Mouse (Mus musculus): ENCODE measurements around the gene Rin3. TPM values are rescaled to one million over a fixed set of nuclear protein-coding genes. Genes with fewer than 3 reads are reported as not detected.
A peak's percentile ranks its signal among the peaks of the same experiment; 100 is the strongest.

Rin3 gene
- polyA plus RNA-seq, 1 experiment from 2014 or later = 7.0 TPM

DNA sequence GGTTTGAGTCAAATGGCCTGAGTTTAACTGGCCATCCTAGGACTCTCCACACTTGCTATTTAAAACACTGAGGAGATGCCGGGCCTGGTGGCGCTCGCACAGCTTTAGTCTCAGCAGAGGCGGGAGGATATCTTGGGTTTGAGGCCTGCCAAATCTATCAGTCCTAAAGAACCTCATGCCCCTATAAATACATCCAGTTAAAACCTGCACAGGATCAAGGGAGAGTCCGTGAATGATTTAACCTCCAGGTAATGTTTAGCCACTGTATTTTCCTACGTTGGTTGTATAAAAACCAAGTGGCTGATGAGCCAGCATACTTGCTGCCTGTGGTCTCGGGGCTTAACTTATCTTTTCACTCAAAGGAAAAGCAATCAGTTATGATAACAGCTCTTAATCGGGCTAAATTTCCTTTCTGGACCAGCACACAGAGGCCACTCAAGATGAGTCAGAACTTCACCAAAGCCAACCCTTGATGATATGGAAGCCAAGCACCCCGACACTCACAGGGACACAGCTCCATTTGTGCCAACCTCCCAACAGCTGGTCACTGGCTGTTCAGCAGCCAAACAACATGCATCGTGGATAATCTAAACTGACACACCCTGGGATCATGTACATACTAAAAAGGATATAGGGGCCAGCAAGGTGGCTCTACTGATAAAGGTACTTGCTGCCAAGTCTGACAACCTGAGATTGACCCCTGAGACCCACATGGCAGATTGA lies 137.5 kb downstream of the Rin3 start:
- DNase-seq (ENCODE audit: low spot score) = no peak

GRCm38 (mm10) chr12:102422065-102422464 lies 139.2 kb downstream of the Rin3 start:
- no peak for DNase-seq (ENCODE audit: low spot score)

- no peak for DNase-seq (ENCODE audit: low spot score)
These were observed 139.9 kb downstream of the Rin3 start for GRCm38 (mm10) chr12:102422623-102423320.

- no peak for DNase-seq (ENCODE audit: low spot score)
These were observed 140.8 kb downstream of the Rin3 start for GRCm38 (mm10) chr12:102423625-102424024.

- no peak for DNase-seq (ENCODE audit: low spot score)
These were observed 141.6 kb downstream of the Rin3 start for GRCm38 (mm10) chr12:102424456-102424855.

- peak; percentile 54 for DNase-seq (ENCODE audit: low spot score)
These were observed 142.3 kb downstream of the Rin3 start for GRCm38 (mm10) chr12:102425048-102425578.

GRCm38 (mm10) chr12:102426285-102426684 lies 143.4 kb downstream of the Rin3 start:
- no peak for DNase-seq (ENCODE audit: low spot score)

DNA sequence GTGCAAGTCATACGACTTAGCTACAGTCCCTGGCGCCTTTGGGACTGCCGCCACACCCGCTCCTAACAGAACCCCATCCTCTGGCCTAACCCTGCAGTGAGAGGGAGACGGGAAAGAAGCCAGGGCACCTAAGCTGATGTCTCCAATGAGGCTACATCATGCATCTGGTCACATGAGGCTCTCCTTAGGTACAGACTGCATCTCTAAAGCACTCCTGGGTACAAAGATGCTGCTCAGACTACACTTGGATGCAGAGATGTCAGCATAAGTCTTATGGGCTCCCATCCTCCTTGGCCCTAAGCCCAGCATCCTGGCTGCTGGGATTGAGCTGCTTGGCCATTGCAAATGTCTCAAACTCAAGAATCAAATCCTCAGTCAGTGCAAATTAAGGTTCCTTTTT lies 146.8 kb downstream of the Rin3 start:
- no peak for DNase-seq (ENCODE audit: low spot score)

DNA sequence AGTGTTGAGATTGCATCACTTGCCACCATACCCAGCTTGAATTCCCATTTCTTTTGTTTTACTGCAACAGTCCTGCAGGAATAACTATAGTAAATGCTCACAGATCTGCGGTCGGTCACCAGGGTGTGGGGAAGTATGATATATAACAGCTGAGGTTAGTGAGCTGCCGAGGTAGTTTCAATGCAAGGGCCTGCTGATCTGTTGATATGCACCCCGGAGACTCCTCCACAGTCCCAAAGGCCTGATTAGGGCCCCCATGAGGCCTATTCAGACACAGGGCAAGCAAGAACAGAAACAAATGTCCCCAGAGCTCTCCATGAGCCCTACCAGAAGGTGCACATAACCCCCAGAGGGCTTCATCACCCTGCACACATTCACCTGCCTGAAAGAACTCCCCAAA lies 147.4 kb downstream of the Rin3 start:
- DNase-seq (ENCODE audit: low spot score) = no peak

DNA sequence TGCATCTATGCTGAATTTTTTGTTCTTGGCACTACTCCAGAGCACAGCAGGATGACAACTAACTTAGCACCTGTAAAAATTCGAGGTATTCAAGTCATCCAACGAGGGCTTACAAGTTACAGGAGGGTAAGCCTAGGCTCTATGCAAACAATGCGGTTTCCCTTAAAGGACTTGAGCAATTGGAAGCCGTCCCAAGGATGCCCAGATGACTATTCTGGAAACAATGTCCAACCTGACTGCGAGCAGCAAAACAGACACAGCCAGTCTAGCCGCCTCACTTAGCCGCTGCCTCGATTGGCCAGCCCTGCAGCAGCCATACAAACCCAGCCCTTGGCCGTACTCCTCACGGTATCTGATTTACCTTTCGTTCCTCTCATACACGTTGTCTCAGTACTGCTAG lies 149.4 kb downstream of the Rin3 start:
- DNase-seq (ENCODE audit: low spot score) = no peak

DNA sequence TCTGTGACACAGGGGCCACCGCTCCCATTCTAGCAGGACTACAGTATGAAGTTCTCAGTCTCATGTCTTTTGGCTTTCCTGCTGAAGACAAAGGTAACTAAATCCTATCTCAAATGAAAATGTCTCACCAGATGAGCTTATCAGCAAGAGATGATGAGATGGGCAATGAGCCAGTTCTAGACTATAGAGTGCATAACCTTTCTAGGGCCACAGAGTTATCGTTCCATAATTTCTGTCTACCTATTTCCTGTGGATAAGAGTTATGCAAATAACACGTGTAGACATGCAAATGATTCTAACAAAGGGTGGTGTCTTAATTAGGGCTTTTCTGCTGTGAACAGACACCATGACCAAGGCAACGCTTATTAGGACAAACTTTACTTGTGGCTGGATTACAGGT lies 151.3 kb downstream of the Rin3 start:
- no peak for DNase-seq (ENCODE audit: low spot score)

DNA sequence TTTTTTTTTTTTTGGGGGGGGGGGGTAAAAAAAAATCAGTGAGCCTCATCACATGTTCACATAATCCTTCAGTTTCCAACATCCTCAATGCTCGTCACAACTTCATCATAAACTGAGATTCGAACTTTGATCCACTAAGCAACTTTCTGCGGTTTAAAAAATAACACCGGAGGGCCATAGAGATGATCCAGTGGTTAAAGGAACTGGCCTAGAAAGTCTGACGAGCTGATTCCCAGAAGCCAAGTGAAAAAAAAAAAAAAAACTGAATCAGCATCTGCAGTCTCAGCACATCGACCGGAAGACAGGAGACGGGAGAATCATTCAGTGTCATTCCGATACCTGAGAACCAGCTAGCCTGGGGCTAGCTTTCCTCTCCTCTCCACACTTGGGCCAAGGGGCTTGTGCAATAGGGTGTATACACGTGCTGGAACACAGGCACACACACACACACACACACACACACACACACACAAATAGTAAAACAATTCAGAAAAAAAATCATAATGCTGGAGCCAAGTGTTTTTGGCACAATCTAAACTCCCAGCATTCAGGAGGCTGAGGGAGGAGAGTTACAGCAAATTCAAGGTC lies 154.2 kb downstream of the Rin3 start:
- no peak for DNase-seq (ENCODE audit: low spot score)

DNA sequence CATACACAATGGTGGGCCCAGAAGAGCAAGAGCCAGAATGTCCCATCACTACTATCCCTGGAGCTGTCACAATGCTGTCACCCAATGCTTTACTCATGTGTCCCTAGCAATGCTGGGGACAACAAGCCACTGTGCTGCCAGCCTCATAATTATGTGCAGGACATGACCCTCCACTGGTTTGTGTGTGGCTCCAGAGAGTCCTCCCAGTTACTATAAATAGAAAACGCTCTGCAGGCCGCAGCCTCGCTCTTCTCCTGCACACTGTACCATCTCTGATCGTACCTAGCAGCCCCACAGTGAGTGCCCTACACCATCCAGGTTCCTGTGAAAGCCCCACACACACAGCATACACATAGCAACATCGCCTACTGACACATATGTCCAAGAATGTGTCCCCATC lies 155.1 kb downstream of the Rin3 start:
- no peak for DNase-seq (ENCODE audit: low spot score)

- DNase-seq (ENCODE audit: low spot score) = no peak
These were observed 156.3 kb downstream of the Rin3 start for GRCm38 (mm10) chr12:102438983-102439631.

- DNase-seq (ENCODE audit: low spot score) = peak; percentile 92
These were observed 156.8 kb downstream of the Rin3 start, which contains the start of gene Lgmn for GRCm38 (mm10) chr12:102439632-102440023. Gene Lgmn (minus strand): TSS chr12:102439813.

Other genes starting within 250 kb of the Rin3 start
- gene Slc24a4, start 154.3 kb upstream of the Rin3 start, polyA plus RNA-seq (2015; fragmentation: Nextera tagmentation; extraction: Ambion mirVana) = 1.1 and 1.6 TPM in 2 replicates
- 75.0 and 77.3 TPM in 2 replicates for gene Lgmn, start 156.8 kb downstream of the Rin3 start, polyA plus RNA-seq (2015; fragmentation: Nextera tagmentation; extraction: Ambion mirVana)
- gene Golga5, start 186.1 kb downstream of the Rin3 start, polyA plus RNA-seq (2015; fragmentation: Nextera tagmentation; extraction: Ambion mirVana) = 31.7 and 34.5 TPM in 2 replicates

All from thymus, postnatal 0 days (tissue).